Mouse (Mus musculus): ENCODE measurements at regions not wholly inside any gene's neighbourhood (a gene's known extent, or its start where the extent isn't known, plus 50 kb on each side); places are given as distances from the start of the nearest gene placed in this dataset.
A peak's percentile ranks its signal among the peaks of the same experiment; 100 is the strongest.

DNA sequence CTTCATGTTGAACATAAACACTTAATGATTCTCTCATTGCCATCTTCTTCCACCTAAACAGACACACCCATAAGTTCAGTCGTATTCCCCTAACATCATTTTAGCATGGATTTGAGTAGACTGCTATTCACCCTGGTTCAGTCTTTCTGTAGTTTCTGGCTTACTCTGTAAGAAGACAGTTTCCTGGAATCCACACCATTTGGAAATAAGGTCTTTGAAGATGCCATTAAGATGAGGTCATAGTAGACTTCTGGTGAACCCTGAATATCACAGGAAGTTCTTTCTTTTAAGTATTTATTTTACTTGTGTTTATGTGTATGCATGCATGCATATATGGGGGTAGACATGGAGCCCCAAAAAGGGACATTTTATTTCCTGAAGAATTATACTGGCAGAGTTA, 187.7 kb downstream of the Rnf152 start:
- no peak for TF ChIP-seq CTCF (IDR thresholded peaks at IDR 0.05; ENCODE audit: low read depth)
- no peaks in the 10 kb centered on the region for H3K36me3 ChIP-seq (ENCODE audit: insufficient read depth, low read length)
- H3K4me2 ChIP-seq (ENCODE audit: low read length) = no peak overlapping the region
- 65% methylated on average over 1 of the region's 1 CpGs for WGBS
- DNase-seq (ENCODE audit: low spot score) (peak; percentile 40), ATAC-seq (replicated peaks; ENCODE audit: low FRiP score, low read depth) (no peak)
- no peak overlapping the region for H3K27ac ChIP-seq
- no peak overlapping the region for H3K4me3 ChIP-seq (replicated peaks; ENCODE audit: low read depth, low read length)
- H3K27me3 ChIP-seq (ENCODE audit: insufficient read depth, low read length) = no peaks in the 10 kb centered on the region
- no peak overlapping the region for H3K9ac ChIP-seq (ENCODE audit: low read depth, low read length)
- H3K4me1 ChIP-seq (replicated peaks; ENCODE audit: insufficient read depth, low read length) = 0 out of 2 replicates have a peak, but pooled peaks cover 4% of the 10 kb centered on the region
- no peaks in the 10 kb centered on the region for H3K9me3 ChIP-seq (replicated peaks; ENCODE audit: low read length)

- no peaks in the 10 kb centered on the region for H3K9me3 ChIP-seq (replicated peaks; ENCODE audit: low read length)
- H3K27me3 ChIP-seq (ENCODE audit: insufficient read depth, low read length) = no peaks in the 10 kb centered on the region
- 56% methylated on average over 2 of the region's 2 CpGs for WGBS
- no peak overlapping the region for H3K4me3 ChIP-seq (replicated peaks; ENCODE audit: low read depth, low read length)
- H3K4me1 ChIP-seq (replicated peaks; ENCODE audit: insufficient read depth, low read length) = no peaks in the 10 kb centered on the region
- no peak for ATAC-seq (replicated peaks; ENCODE audit: low FRiP score, low read depth)
- no peak for DNase-seq (ENCODE audit: low spot score)
- no peak overlapping the region for H3K9ac ChIP-seq (ENCODE audit: low read depth, low read length)
- no peaks in the 10 kb centered on the region for H3K36me3 ChIP-seq (ENCODE audit: insufficient read depth, low read length)
- no peak for TF ChIP-seq CTCF (IDR thresholded peaks at IDR 0.05; ENCODE audit: low read depth)
- H3K27ac ChIP-seq = no peak overlapping the region
- H3K4me2 ChIP-seq (ENCODE audit: low read length) = no peak overlapping the region
Measured at GRCm38 (mm10) chr1:105157459-105158124, 198.9 kb downstream of the Rnf152 start.

GRCm38 (mm10) chr1:105152175-105152828, 204.2 kb downstream of the Rnf152 start:
- H3K4me1 ChIP-seq (replicated peaks; ENCODE audit: insufficient read depth, low read length) = no peaks in the 10 kb centered on the region
- 77% methylated on average over 6 of the region's 6 CpGs for WGBS
- no peak for DNase-seq (ENCODE audit: low spot score)
- H3K27ac ChIP-seq = no peak overlapping the region
- no peak overlapping the region for H3K4me2 ChIP-seq (ENCODE audit: low read length)
- no peaks in the 10 kb centered on the region for H3K27me3 ChIP-seq (ENCODE audit: insufficient read depth, low read length)
- H3K36me3 ChIP-seq (ENCODE audit: insufficient read depth, low read length) = no peaks in the 10 kb centered on the region
- no peak overlapping the region for H3K9ac ChIP-seq (ENCODE audit: low read depth, low read length)
- no peak for ATAC-seq (replicated peaks; ENCODE audit: low FRiP score, low read depth)
- H3K4me3 ChIP-seq (replicated peaks; ENCODE audit: low read depth, low read length) = no peak overlapping the region
- TF ChIP-seq CTCF (IDR thresholded peaks at IDR 0.05; ENCODE audit: low read depth) = no peak
- H3K9me3 ChIP-seq (replicated peaks; ENCODE audit: low read length) = no peaks in the 10 kb centered on the region

- no peak for ATAC-seq (replicated peaks; ENCODE audit: low FRiP score, low read depth)
Measured at GRCm38 (mm10) chr1:105151466-105151846, 205.1 kb downstream of the Rnf152 start.

DNA sequence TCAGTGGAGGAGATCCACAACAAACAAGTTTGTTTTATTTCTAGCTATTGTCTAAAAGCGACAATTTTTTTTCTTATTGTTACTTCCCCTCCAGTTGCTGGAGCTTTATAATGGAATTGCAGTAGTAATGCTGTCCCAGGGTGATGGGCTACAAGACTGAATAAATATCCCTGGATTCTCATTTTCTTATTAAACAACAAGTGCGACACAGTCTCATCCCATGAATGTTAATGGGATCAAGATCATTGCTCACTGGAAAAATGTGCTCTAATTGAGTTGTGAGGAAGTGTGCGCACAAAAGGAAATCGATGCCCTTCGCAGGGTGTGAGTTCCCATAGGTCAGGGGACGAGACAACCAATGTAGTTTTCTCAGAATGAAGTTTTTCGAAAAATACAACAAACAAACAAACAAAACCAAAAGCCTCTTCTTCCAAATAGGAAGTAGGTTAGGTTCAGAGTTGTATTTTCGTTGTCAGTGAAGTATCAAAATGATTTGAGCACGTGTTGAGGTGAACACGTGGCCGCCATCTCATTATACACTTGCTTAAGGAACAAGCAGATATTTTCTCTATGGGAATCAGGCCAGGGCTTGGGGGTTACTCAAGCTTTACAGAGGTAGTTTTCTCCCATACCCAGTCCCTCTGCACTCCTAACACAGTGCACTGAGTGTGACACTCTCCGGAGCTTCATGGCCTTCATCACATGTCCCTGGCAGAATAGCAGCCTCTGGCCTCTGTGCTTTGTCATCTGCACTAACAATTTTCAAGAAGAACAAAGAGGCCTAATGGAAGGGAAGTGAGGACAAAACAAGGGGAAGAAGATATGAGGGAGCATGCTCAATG, 205.7 kb downstream of the Rnf152 start:
- Histone ChIP-seq H3K4me2 (ENCODE audit: low read length) (no peak overlapping the region), H3K9me3 (replicated peaks; ENCODE audit: low read length) (no peaks in the 10 kb centered on the region), H3K27me3 (ENCODE audit: insufficient read depth, low read length) (no peaks in the 10 kb centered on the region), H3K4me3 (replicated peaks; ENCODE audit: low read depth, low read length) (no peak overlapping the region), H3K9ac (ENCODE audit: low read depth, low read length) (no peak overlapping the region), H3K4me1 (replicated peaks; ENCODE audit: insufficient read depth, low read length) (no peaks in the 10 kb centered on the region), H3K36me3 (ENCODE audit: insufficient read depth, low read length) (no peaks in the 10 kb centered on the region), H3K27ac (no peak overlapping the region)
- DNase-seq (ENCODE audit: low spot score) (no peak), ATAC-seq (replicated peaks; ENCODE audit: low FRiP score, low read depth) (no peak)
- no peak for TF ChIP-seq CTCF (IDR thresholded peaks at IDR 0.05; ENCODE audit: low read depth)
- 85% methylated on average over 12 of the region's 12 CpGs for WGBS

More at GRCm38 (mm10) chr1:105151466-105151846, 205.1 kb downstream of the Rnf152 start:
- no peaks in the 10 kb centered on the region for H3K27me3 ChIP-seq (ENCODE audit: insufficient read depth, low read length)
- no peak overlapping the region for H3K9ac ChIP-seq (ENCODE audit: low read depth, low read length)
- H3K36me3 ChIP-seq (ENCODE audit: insufficient read depth, low read length) = no peaks in the 10 kb centered on the region
- H3K4me3 ChIP-seq (replicated peaks; ENCODE audit: low read depth, low read length) = no peak overlapping the region
- no peaks in the 10 kb centered on the region for H3K4me1 ChIP-seq (replicated peaks; ENCODE audit: insufficient read depth, low read length)
- no peak for DNase-seq (ENCODE audit: low spot score)
- TF ChIP-seq CTCF (IDR thresholded peaks at IDR 0.05; ENCODE audit: low read depth) = no peak
- H3K4me2 ChIP-seq (ENCODE audit: low read length) = no peak overlapping the region
- H3K27ac ChIP-seq = no peak overlapping the region
- 56% methylated on average over 1 of the region's 1 CpGs for WGBS
- no peaks in the 10 kb centered on the region for H3K9me3 ChIP-seq (replicated peaks; ENCODE audit: low read length)

DNA sequence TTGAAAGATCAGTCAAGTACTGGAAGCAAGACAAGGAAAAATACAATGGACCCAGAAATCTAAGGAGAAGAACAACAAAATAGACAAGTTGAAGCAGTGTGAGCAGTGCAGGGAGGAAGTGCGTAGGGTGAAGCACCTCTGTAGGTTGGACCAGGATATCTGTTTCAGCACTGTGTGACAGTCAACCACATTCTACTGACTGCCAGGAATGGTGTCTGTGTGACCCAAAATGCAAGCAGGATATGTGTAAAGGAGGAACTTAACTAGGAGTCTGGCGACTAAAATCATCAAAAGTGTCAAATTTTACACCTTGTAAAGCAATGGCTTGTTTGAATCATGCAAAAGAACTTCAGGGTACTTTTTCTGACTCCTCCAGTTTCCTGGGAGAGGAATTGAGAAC, 207.7 kb downstream of the Rnf152 start:
- H3K4me3 ChIP-seq (replicated peaks; ENCODE audit: low read depth, low read length) = no peak overlapping the region
- ATAC-seq (replicated peaks; ENCODE audit: low FRiP score, low read depth) (no peak), DNase-seq (ENCODE audit: low spot score) (no peak)
- no peaks in the 10 kb centered on the region for H3K27me3 ChIP-seq (ENCODE audit: insufficient read depth, low read length)
- H3K9ac ChIP-seq (ENCODE audit: low read depth, low read length) = no peak overlapping the region
- H3K4me1 ChIP-seq (replicated peaks; ENCODE audit: insufficient read depth, low read length) = no peaks in the 10 kb centered on the region
- TF ChIP-seq CTCF (IDR thresholded peaks at IDR 0.05; ENCODE audit: low read depth) = no peak
- no peaks in the 10 kb centered on the region for H3K9me3 ChIP-seq (replicated peaks; ENCODE audit: low read length)
- no peak overlapping the region for H3K4me2 ChIP-seq (ENCODE audit: low read length)
- H3K27ac ChIP-seq = no peak overlapping the region
- no peaks in the 10 kb centered on the region for H3K36me3 ChIP-seq (ENCODE audit: insufficient read depth, low read length)
- WGBS = 75% methylated on average over 2 of the region's 2 CpGs

Measured in kidney, postnatal 0 days (tissue).